Mouse (Mus musculus): ENCODE measurements at regions not wholly inside any gene's neighbourhood (a gene's known extent, or its start where the extent isn't known, plus 50 kb on each side); places are given as distances from the start of the nearest gene placed in this dataset.
"Not testable (repeated sequence)": the region's sequence is repeated elsewhere in the genome, so short reads cannot be mapped to it uniquely, and the experiment has no call there.

DNA sequence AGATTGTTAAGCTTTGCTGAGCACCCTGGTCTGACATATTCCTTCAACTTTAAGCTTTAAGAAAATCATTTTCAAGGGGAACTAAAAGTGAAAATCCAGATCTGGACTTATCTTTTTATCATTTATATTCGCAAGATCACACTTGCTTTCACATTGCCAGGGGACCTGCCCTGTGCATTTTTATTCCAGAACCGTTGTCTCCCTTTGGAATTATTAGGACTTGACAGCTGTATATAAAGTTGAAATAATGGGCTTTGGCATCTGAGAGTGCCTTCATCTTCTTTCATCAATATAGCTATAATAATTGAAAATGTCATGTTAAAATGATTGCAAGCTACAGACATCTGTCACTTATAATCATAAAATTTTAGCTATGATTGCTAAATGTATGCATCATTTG, 276.8 kb upstream of the Olfm3 start:
- DNase-seq (ENCODE audit: extremely low spot score), result no peak

DNA sequence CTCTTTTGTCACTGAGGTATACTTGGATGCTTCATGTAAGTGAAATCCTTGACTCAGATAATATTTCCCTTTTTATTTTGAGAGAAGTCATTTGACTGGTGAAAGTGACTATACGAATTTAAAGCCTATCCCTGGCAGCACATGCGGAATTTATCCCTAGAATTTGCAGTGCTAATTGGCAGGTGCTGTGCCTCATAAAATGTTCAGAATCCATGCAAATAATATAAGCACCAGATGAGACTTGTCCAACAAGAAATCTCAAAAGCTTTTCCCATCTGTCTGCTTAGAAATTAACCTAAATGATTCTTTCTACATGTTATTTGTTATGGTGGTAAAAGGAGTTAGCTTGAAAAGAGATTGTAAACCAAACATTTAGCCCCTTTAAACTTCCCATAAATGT, 268.5 kb upstream of the Olfm3 start:
- no peak for DNase-seq (ENCODE audit: extremely low spot score)

DNA sequence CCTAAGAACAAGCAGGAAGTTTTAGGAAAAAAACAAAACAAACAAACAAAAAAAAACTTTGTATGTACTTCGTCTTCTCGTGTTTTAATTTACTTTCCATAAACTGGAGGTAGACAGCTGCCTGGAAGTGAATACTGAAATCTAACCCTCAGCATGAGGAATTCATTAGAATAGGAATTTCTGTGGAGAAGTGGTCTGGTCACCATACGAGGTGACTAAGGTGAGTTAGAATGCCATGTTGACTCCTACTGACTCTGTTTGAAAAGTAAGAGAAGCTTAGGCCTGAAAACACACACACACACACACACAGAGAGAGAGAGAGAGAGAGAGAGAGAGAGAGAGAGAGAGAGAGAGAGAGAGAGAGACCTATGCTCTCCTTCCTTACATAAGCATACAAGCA, 255.9 kb upstream of the Olfm3 start:
- DNase-seq (ENCODE audit: extremely low spot score), result no peak

DNA sequence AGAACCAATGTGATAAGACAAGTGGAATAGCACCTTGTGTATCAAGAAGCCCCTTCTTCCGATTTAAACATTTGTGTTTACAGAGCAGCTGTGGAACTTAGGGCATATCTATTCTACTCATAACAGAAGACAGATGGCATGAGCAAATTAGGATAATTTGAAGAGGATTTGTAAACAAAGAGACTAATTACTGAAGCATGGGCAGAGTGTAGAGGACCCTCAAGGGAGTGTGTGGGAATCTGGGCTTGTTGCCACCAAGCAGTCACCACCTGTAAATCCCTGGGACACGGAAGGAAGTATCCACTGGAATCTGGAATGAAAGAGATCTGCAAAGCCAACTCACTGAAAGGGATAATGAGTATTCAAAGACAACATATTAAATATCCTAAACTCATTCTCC, 205.9 kb upstream of the Olfm3 start:
- no peak for DNase-seq (ENCODE audit: extremely low spot score)

DNA sequence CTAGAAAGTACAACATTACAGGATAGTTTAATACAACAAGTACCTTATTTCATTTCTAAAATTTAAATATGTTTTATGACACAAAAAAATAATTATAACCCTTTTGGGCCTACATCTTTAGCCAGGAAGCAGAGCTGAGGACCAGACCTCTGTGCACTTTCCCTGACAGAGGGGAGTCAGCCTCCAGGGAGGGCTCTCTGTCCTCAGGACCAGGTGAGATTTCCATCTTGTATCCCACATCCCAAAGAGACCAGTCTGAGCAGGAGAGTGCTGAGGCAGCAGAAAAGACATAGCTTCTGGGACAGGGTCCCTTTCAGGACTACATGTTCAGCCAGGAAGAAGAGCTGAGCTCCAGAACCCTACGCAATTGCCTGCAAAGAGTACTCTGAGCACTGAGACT, 178.7 kb upstream of the Olfm3 start:
- DNase-seq (ENCODE audit: extremely low spot score), result no peak

DNA sequence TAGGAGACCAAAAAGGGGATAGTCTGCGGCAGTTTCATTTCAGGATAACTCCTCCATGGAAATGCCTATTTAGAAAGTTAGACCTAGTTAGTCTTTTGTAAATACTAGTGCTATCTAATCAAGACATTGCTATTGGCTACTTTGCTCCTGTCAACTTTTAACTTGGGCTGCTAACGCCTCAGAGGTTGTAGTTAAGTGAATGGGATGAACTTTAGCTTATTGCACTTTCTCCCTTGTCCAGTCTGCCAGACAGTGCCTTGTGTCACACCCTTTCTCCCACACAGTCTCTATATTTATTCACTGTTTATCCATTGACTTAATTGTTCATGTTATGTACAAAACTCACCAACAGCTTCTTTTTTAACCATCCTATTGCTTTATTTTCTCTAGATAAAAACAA, 167.5 kb upstream of the Olfm3 start:
- no peak for DNase-seq (ENCODE audit: extremely low spot score)

DNA sequence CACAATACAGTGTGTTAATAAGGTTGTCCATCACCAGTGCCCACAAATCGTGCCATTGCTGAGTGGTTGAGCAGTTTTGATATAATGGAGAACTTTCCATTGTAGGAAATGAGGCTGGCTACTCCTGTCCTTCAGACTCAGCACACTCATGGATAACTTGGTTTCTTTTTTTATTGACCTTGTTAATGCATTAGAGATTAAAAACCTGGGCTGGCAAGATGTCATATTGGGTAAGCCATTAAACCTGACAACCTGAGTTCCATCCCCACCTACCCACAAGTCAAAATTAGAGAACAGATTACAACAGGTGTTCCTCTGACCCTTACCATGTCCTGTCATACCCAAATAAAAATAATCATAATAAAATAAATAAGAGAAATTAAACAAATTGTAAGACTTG, 159.7 kb upstream of the Olfm3 start:
- DNase-seq (ENCODE audit: extremely low spot score), result no peak

DNA sequence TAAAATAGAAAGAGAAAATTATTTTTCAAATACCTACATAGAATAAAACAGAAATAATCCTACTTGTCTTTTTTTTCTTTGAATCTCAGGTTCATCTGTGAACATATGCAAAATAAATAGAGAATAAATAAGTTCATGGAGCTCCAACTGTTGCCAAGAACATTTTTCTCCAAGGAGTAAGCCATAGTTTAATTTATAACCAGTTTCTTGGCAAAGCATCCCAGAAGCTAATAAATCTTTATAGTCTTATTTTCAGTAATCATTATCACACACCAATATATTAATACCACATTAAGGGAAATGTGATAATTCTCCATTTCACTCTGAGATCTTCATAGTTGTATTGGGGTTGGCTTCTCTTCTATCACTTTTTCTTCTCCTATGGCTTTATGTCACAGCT, 158.7 kb upstream of the Olfm3 start:
- DNase-seq (ENCODE audit: extremely low spot score), result no peak

DNA sequence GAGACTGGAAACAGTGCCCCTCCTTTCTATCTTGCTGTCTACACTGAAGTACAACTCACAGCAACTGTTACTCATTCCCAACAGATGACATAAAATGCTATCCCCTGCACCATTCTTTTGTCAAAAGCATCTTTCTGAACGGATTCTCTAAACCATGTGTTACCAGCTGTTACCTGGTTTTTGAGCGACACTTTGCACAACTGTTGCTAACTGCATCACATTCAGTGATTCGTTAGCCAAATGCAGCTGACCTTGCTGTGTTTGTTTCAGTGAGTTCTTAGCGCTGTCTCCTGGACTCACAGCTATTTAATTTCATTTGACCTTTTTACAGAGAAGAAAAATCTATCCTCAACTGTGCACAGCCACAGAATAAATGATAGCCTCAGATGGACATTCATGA, 146.6 kb upstream of the Olfm3 start:
- DNase-seq (ENCODE audit: extremely low spot score), result no peak

DNA sequence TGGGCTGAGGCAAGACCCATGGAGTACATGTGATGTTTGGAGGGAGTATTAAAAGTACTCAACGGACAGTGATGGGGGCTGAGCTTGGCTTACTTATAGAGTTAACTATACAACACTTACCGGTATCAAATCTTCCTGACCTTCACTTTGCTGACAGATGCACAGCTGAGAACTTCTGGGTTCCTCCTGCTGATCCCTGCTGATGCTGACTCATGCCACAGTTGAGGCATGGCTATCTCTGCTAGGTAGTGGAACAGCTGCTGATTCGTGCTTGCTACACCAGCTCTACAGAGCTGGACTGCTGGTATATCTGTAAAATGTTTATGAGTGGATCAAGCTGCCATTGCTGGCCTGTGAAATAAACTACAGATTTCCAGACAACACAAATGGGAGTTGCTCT, 145.3 kb upstream of the Olfm3 start:
- DNase-seq (ENCODE audit: extremely low spot score), result no peak

DNA sequence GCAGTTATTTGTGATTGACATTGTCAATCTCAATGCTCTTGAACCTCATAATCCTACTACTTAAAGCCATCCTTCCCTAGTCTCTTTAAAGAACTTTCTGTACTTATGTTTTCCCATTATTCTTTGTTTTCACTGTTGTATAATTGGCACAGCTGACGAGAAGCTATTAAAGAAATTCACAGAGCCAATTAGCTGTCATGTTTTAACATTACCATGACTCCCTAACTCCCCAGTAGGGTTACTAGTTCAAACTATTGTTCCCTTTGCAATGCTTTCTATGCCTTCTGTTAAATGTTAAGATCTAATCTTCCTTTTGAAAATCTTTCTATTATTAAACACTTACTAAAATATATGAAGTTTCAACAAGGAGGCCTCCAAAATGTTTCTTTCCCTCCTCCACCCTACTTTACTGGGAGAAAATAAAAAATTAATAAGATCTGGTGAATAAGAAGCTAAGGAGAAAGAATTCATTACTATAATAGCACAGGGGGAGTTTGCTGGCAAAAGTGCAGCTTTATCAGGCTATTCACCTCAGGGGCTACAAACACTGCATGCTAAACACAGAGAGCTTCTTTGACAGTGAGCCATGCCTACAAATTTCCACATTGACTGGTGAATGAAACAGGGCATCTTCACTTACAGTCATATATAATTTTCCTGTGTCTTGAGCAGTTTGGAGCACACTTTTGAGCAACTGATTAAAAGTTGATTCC, 144.4 kb upstream of the Olfm3 start:
- no peak for DNase-seq (ENCODE audit: extremely low spot score)

DNA sequence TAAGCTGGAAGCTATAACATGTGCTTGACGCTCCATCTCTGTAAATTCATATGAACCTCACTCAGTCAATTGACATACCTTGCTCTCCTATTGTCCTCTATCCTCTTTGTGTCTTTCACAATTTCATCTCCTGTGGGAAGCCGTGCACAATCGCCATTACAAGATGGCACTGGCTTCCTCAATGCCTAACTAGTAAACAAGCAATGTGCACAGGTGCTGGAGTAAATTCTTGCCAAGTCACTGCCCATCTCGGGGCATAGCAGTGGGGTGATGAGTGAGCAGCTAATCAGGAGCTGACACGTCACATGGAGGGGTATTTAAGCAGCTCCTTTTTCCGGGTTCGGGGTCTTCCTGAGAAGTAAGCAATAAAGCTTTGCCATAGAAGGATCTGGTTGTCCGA, 141.5 kb upstream of the Olfm3 start:
- not testable (repeated sequence) for DNase-seq (ENCODE audit: extremely low spot score)

DNA sequence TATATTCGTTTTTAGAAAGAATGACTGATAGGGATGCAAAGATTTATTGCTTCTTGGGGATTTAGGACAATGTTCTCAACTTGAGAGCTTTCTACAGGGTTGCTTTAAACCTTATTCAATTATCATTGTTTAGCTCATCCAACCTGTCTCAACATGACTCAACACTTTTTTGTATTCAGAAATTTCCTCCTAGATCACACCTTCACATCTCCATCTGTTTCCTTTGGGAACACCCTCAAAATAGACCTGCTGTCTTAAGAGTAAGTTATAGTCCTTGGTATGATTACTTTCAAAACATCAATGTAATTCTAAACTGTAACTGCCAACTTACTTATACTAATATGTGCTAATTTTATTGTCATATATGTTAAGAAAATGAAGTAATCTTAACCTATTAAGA, 114.8 kb upstream of the Olfm3 start:
- no peak for DNase-seq (ENCODE audit: extremely low spot score)

DNA sequence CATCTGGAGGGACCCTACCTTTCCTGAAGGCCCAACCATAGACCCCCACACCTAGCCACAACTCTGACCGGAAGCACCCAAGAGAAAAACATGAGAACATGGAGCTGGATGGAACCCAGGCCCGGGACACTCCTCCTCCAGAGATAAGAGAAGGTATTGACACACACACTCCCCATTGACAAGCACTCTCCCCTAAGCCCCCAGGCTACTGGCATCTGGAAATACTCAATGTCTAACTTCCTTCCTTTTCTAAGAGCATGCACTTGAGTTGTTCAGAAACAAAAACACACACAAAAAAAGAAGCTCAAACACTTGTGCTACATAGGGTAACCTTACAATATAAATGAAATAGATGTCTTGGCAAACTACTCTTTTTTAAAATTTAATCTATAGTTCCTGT, 113.9 kb upstream of the Olfm3 start:
- peak; percentile 17 for DNase-seq (ENCODE audit: extremely low spot score)

DNA sequence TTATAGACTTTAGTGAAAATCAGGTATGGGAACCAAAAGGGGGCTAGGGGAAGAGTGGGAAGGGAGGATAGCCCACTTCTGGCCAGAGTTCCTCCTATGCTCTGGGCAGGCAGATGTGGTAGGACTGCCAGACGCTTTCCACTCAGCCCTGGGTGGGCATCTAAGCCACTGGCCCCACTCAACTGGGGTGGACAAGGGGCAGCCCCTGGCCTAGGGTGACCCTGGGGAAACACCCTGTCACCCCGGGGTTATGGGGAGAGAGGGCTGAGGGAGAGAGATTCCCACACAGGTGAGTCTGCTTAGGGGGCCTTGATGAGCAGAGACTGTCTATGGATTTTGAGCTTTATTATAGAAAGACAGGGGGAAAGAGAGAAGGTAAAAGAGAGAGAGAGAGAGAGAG, 70.8 kb upstream of the Olfm3 start:
- DNase-seq (ENCODE audit: extremely low spot score), result no peak
